Mouse (Mus musculus) bone marrow, adult 2 months (tissue): ENCODE data around the gene Ccdc51. TPM values are rescaled to one million over a fixed set of nuclear protein-coding genes. Genes with fewer than 3 reads are reported as not detected.

Experiments used
- H3K27ac ChIP-seq: fragments of 200-500 bp; 2 replicates; pipeline ENCODE4 v1.5.1; 2012; ENCODE audit warnings: low read depth, mild to moderate bottlenecking, control low read depth, inconsistent platforms, low read length; ENCODE audit not compliant: control insufficient read depth, poor library complexity, insufficient read depth
- H3K4me1 ChIP-seq: fragments of 200-500 bp; 2 replicates; pipeline ENCODE4 v1.6.1; 2011; ENCODE audit warnings: low read length; ENCODE audit not compliant: control insufficient read depth, insufficient read depth
- H3K4me3 ChIP-seq: fragments of 200-500 bp; replicated peaks from 2 replicates; pipeline ENCODE3; 2011; ENCODE audit warnings: mild to moderate bottlenecking, low read depth, low read length, control low read depth; ENCODE audit not compliant: control insufficient read depth
- CTCF ChIP-seq: fragments of 200-500 bp; IDR thresholded peaks from 2 replicates; pipeline ENCODE4 v1.5.1; 2011; ENCODE audit warnings: low read length, control low read depth; ENCODE audit not compliant: control insufficient read depth, insufficient read depth
- POLR2A ChIP-seq: fragments of 200-500 bp; IDR thresholded peaks from 2 replicates; pipeline ENCODE4 v1.6.1; 2011; ENCODE audit warnings: low read depth, mild to moderate bottlenecking, control low read depth, low read length, borderline replicate concordance; ENCODE audit not compliant: control insufficient read depth
- WGBS: fragments of 180-500 bp; shearing (Covaris S2); methylation state at CpG from one replicate; pipeline ENCODE4 v1.1.7; 2018; 5-methylcytosine and 5-hydroxymethylcytosine counted together
- polyA plus RNA-seq: library from polyadenylated mRNA; stranded (reverse); fragments of >200 nt; gene quantifications from 2 replicates; pipeline ENCODE4 v1.2.4, GENCODE M21; 2011; ENCODE audit warnings: low replicate concordance; ENCODE audit not compliant: missing spikeins, insufficient read depth, insufficient read length

Ccdc51 gene
- 3.4 and 6.0 TPM in 2 replicates for polyA plus RNA-seq

DNA sequence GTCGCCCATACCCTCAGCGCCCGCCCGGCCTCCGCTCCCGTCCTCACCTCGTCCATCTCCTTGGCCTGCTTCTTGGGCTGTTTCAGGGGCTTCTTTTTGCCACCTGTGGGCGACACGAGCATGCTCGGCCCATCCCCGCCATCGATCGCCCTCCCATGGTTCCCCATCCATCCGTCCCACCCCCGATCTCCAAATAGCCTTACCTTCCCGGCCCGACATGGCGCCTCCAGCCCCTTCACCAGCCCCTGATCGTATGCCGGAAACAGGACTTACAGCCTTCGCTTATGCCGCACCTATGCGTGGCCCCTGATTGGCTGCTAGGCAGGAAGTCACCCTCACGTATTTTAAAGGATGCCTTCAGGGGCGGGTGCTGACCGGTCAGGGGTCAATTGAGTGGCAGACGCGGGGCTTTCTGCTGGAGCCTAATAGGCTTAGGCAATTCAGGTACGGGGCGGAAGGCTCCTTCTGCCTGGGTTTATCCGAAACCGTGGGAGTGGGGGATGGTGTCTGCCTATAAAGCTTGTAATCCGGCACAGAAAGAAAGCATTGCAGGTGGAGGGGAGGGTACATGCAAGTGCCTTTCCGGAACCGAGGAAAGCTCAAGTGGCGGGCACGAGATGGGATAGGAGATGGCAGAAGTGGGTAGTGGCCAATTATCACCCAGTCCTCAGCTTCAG, at the start of gene Ccdc51, which contains the start of gene Tma7:
Ccdc51 (plus strand) TSS at position 370 of the 677 bp plus-strand sequence.
Tma7 (minus strand) TSS at position 464 of the 677 bp plus-strand sequence.
- peak within 1 kb of the TSS; percentile 53 for H3K27ac ChIP-seq
- H3K4me1 ChIP-seq, result peaks cover 5% of the 10 kb centered on the region
- WGBS, result under 1% methylated on average over 37 of the region's 37 CpGs
- peak within 1 kb of the TSS; percentile 81 for H3K4me3 ChIP-seq
- peak; percentile 86; the same call in 1 of the 2 replicates for TF ChIP-seq POLR2A
- TF ChIP-seq CTCF, result no peak

DNA sequence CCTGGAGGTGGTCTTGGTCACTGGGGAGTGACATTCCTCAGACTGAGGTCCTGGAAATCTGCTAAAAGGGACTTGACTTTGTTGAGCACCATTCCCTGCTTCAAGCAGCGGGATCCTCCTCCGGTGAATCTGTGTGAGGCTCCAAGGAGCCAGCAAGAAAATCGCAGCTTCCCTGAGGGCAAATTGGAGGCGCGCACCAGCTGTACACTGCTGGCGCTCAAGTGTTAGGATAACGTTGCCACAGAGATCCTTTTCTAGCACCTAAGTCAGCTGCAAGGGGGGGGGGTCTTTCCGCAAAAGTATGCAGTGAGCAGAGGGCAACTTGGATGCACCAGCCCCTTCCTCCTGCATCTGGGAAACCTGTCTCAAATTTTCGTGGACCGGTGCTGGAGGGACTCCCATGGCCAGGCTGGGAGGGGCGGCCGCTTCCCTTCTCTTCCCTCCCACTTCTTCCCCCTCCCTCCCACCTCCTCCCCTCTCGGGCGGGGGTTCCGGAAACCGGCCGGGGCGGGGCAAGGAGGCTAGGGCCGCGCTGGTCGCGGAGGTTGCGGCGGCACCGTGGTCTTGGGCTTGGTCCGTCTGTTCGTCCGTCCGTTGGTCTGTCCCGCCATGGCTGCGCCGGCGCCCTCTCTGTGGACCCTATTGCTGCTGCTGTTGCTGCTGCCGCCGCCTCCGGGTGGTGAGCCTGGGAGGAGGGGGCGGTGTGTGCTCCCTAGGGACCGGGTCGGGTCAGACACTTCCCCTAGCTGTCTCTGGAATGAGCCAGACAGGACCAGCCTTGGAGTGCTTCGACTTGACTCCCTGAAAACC, 44.0 kb upstream of the Ccdc51 start, which contains the start of gene Shisa5:
Shisa5 (plus strand) TSS at position 480 of the 810 bp plus-strand sequence.
- under 1% methylated on average over 40 of the region's 40 CpGs for WGBS
- H3K27ac ChIP-seq, result peak within 1 kb of the TSS; percentile 78
- no peaks in the 10 kb centered on the region; the same call in 1 of the 2 replicates for H3K4me1 ChIP-seq
- peak; percentile 81; the same call in 1 of the 2 replicates for TF ChIP-seq POLR2A
- TF ChIP-seq CTCF, result no peak
- peak within 1 kb of the TSS; percentile 78 for H3K4me3 ChIP-seq

DNA sequence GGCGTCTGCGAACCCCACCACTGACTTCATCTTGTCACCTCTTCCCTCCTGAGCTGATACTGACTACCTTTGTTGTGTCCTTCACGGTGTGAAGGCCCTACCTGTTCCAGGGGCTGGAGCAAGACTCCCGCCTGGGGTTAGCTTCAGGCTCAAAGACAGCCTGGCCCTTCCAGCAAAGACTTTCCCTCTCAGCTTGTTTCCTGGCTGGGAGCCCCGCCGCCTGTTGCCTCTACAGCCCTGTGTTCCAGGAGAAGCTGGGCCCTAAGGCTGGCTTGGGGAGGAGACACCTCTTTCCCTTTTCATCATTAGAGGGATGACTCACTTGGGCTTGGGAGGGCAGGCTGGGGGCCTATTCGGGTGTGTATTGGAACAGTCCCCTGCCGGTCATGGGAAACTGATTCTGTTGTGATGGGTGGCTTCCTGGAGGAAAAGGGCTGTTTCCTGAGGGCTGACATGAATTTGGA, 43.4 kb upstream of the Ccdc51 start:
- WGBS, result 14% methylated on average over 8 of the region's 8 CpGs
- TF ChIP-seq CTCF, result no peak
- no peak for TF ChIP-seq POLR2A

DNA sequence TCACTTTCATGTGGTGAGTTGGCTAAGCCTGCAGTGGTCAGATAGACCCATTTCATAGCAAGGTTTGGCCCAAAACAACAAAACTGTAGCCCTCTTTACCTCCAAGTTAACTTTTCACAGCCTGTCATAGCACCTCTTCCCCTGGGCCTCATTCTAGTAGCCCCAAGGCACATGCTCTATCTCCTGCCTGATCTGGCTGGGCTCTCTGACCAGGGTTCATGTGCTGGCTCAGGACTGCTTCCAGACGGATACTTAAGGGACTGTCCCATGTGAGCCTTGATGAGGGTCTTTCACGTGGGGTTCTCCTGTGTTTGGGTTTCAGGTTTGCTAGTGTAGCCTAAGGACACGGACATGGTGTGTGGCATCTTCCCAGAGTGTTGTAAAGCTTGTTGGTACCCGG, 42.6 kb upstream of the Ccdc51 start:
- Histone ChIP-seq H3K4me3 (peak overlapping the region; percentile 78), H3K4me1 (no peaks in the 10 kb centered on the region; the same call in 1 of the 2 replicates), H3K27ac (no peak overlapping the region)
- 73% methylated on average over 4 of the region's 4 CpGs for WGBS
- no peak for TF ChIP-seq CTCF
- no peak for TF ChIP-seq POLR2A

More for the DNA sequence above, 43.4 kb upstream of the Ccdc51 start:
- H3K4me3 ChIP-seq, result peak overlapping the region; percentile 78
- peak overlapping the region; percentile 78 for H3K27ac ChIP-seq
- no peaks in the 10 kb centered on the region; the same call in 1 of the 2 replicates for H3K4me1 ChIP-seq

DNA sequence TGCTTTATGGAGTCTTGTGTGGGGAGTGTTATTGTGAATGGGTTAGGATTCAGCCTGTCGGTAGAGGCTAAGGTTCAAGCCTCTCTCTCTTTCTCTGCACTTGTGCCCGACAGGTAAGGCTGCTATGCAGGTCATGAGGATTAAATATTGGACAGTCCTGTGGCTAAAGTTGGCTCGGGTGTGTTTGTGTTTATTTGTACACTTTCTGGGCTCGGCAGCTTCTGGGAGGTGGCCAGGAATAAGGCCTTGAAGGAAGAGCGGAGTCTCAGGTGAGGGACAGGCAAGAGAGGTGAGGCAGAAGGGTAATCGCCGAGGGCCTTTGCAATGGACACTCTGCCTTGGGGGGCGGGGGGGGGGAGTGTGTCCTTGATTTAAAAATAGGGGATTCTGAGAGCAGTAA, 42.1 kb upstream of the Ccdc51 start:
- TF ChIP-seq POLR2A (no peak), CTCF (no peak)
- Histone ChIP-seq H3K27ac (no peak overlapping the region), H3K4me1 (no peaks in the 10 kb centered on the region; the same call in 1 of the 2 replicates), H3K4me3 (no peak overlapping the region)
- 81% methylated on average over 8 of the region's 8 CpGs for WGBS

DNA sequence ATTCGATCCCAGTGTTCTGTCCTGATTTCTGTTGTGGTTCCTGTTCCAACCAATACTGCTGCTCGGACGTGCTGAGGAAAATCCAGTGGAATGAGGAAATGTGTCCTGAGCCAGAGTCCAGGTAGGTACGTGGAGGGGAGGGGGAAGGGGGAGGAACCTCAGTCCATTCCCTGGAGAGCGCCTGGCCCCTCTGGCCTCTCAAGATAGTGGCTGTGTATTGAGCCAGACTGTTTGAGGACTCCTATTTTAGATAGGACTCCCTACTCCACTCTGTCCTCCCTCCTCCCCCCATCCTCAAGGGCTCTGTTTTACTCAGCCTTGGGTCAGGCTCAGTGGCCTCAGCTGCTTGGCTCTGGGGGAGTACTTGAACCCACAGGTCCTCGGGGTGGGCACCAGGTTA, 41.4 kb upstream of the Ccdc51 start:
- whole genome bisulfite sequencing, result 75% methylated on average over 6 of the region's 6 CpGs
- TF ChIP-seq CTCF (no peak), POLR2A (no peak)
- H3K4me1 ChIP-seq, result no peaks in the 10 kb centered on the region; the same call in 1 of the 2 replicates
- H3K4me3 ChIP-seq, result no peak overlapping the region
- H3K27ac ChIP-seq, result no peak overlapping the region

DNA sequence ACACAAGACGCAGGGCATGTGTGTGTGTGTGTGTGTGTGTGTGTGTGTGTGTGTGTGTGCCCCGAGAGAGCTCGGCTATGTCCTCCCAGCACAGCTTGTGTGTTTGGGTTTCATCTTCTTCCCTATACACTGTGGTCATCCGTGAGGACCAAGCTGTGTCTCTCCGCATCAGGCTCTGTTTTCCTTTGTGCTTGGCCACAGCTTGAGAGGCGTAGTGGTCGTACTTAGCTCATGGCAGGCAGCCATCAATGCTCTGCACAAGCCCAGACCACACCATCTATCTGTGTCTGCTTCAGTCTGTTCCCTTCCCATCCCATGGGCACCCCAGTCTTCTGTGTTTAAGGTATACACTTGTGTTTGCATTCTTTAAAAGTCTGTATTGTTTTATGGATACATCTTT, 40.9 kb upstream of the Ccdc51 start:
- 70% methylated on average over 7 of the region's 7 CpGs for WGBS
- H3K27ac ChIP-seq, result no peak overlapping the region
- TF ChIP-seq CTCF (no peak), POLR2A (no peak)
- H3K4me1 ChIP-seq, result no peaks in the 10 kb centered on the region; the same call in 1 of the 2 replicates
- H3K4me3 ChIP-seq, result no peak overlapping the region

DNA sequence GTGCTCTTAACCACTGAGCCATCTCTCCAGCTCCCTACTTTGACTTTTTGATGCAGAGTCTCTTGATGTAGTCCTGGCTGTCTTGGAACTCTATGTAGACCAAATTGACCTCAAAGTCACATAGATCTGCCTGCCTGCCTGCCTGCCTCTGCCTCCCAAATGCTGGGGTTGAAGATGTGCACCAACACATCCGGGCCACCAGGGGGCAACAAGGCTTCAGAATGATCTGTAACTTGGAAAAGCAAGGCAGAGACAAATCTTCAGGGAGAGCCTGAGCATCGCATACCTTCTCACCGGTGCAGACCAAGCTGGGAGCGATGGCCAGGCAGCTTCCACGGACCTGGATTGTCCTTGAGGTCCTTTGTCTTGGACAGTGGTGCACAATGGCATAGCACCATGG, 36.0 kb upstream of the Ccdc51 start:
- H3K27ac ChIP-seq, result no peak overlapping the region
- no peak overlapping the region for H3K4me3 ChIP-seq
- peaks cover 2% of the 10 kb centered on the region for H3K4me1 ChIP-seq
- WGBS, result 30% methylated on average over 5 of the region's 5 CpGs
- TF ChIP-seq CTCF, result peak; percentile 90
- TF ChIP-seq POLR2A, result no peak

DNA sequence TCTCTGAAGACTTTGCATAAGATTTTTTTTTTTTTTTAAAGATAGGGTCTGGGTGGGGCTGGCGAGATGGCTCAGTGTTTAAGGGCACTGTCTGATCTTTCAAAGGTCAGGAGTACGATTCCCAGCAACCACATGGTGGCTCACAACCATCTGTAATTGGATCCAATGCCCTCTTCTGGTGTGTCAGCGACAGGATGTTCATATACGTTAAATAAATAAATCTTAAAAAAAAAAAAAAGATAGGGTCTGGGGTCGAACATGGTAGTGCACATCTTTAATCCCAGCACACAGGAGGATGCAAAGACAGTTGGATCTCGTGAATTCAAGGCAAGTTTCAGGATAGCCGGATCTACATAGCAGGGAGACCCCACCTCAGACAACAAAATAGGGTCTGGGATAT, 33.0 kb upstream of the Ccdc51 start:
- H3K27ac ChIP-seq, result no peak overlapping the region
- TF ChIP-seq CTCF (no peak), POLR2A (no peak)
- WGBS, result 71% methylated on average over 7 of the region's 7 CpGs
- H3K4me1 ChIP-seq, result peaks cover 2% of the 10 kb centered on the region
- H3K4me3 ChIP-seq, result no peak overlapping the region
